Mouse (Mus musculus) CH12.LX (cell line): Measurements from ENCODE around the gene Rpp25l. TPM values are rescaled to one million over a fixed set of nuclear protein-coding genes. Genes with fewer than 3 reads are reported as not detected.

ENCODE experiments used
- DNase-seq: peaks from one replicate; pipeline ENCODE4 v3.0.0-alpha.2; 2013; ENCODE audit errors: extremely low read depth
- H3K27ac ChIP-seq: 2 replicates; pipeline ENCODE4 v1.5.1; 2012; ENCODE audit warnings: low read depth, mild to moderate bottlenecking, control low read depth, moderate library complexity; ENCODE audit not compliant: insufficient read depth
- H3K27me3 ChIP-seq: replicated peaks from 2 replicates; pipeline ENCODE3; 2012; ENCODE audit warnings: inconsistent platforms
- H3K36me3 ChIP-seq, 2 experiments: replicated peaks in 1 of 2; 2 replicates each; pipeline versions ENCODE3 to v1.6.1; 2012; ENCODE audit warnings: inconsistent platforms in 1 of 2, low read length in 1 of 2, mild to moderate bottlenecking in 1 of 2, mixed read lengths in 1 of 2, moderate library complexity in 1 of 2; ENCODE audit not compliant: control insufficient read depth in 1 of 2, insufficient read depth in 1 of 2
- H3K4me1 ChIP-seq, 2 experiments: 2 replicates each; pipeline ENCODE4 v1.6.1; 2012; ENCODE audit warnings: inconsistent platforms in 1 of 2, moderate library complexity in 1 of 2; ENCODE audit not compliant: insufficient read depth in 2 of 2, control insufficient read depth in 1 of 2
- H3K4me2 ChIP-seq: 2 replicates; pipeline ENCODE4 v1.6.1; 2012; ENCODE audit warnings: low read depth, mild to moderate bottlenecking, control low read depth; ENCODE audit not compliant: poor library complexity, insufficient read depth, severe bottlenecking
- H3K4me3 ChIP-seq, 3 experiments: fragments of 150-350 bp in 1 of 3; sonication (generic) in 1 of 3; replicated peaks in 1 of 3; 2 replicates each; pipeline versions ENCODE3 to v1.5.1; 2011 to 2012; ENCODE audit warnings: low read depth in 2 of 3, low read length in 2 of 3, mild to moderate bottlenecking in 2 of 3, moderate library complexity in 2 of 3, control low read depth in 1 of 3, improper control_type of control experiment in 1 of 3, inconsistent platforms in 1 of 3, mixed read lengths in 1 of 3; ENCODE audit not compliant: poor library complexity in 1 of 3
- H3K79me2 ChIP-seq: replicated peaks from 2 replicates; pipeline ENCODE4 v1.6.1; 2012; ENCODE audit warnings: mild to moderate bottlenecking, moderate library complexity; ENCODE audit not compliant: control insufficient read depth, poor library complexity, insufficient read depth, severe bottlenecking; ENCODE audit errors: extremely low read depth
- H3K9ac ChIP-seq: 2 replicates; pipeline ENCODE4 v1.6.1; 2012; ENCODE audit warnings: low read depth, mild to moderate bottlenecking, control low read depth, moderate library complexity; ENCODE audit not compliant: insufficient read depth
- H3K9me3 ChIP-seq: replicated peaks from 2 replicates; pipeline ENCODE3; 2012; ENCODE audit warnings: low read length, inconsistent platforms, mixed read lengths
- BHLHE40 ChIP-seq: IDR thresholded peaks from 2 replicates; pipeline ENCODE4 v1.6.1; 2011; ENCODE audit warnings: mild to moderate bottlenecking, low read depth, low read length, improper control_type of control experiment
- CHD1 ChIP-seq: IDR thresholded peaks from 2 replicates; pipeline ENCODE4 v1.6.1; 2012; ENCODE audit warnings: low read depth, low read length, improper control_type of control experiment, inconsistent platforms
- CTCF ChIP-seq, 2 experiments: IDR thresholded peaks in 1 of 2; conservative IDR thresholded peaks in 1 of 2; 2 replicates each; pipeline ENCODE4 v1.5.1; 2011 to 2012; ENCODE audit warnings: low read depth in 2 of 2, low read length in 2 of 2, improper control_type of control experiment in 1 of 2, inconsistent platforms in 1 of 2, mild to moderate bottlenecking in 1 of 2, moderate library complexity in 1 of 2
- EP300 ChIP-seq: IDR thresholded peaks from 2 replicates; pipeline ENCODE4 v1.6.1; 2011; ENCODE audit warnings: low read length, improper control_type of control experiment
- ETS1 ChIP-seq: conservative IDR thresholded peaks from 2 replicates; pipeline ENCODE4 v1.6.1; 2012; ENCODE audit warnings: low read depth, mild to moderate bottlenecking, inconsistent platforms, low read length, improper control_type of control experiment, moderate library complexity
- IRF4 ChIP-seq: IDR thresholded peaks from 2 replicates; pipeline ENCODE4 v1.6.1; 2014; ENCODE audit warnings: low read depth, mild to moderate bottlenecking, inconsistent platforms, low read length, improper control_type of control experiment
- JUN ChIP-seq: IDR thresholded peaks from 2 replicates; pipeline ENCODE4 v1.6.1; 2011; ENCODE audit warnings: low read depth, mild to moderate bottlenecking, low read length, improper control_type of control experiment, moderate library complexity; ENCODE audit not compliant: insufficient read depth
- KAT2A ChIP-seq: IDR thresholded peaks from 2 replicates; pipeline ENCODE4 v1.6.1; 2012; ENCODE audit warnings: low read length, improper control_type of control experiment, inconsistent platforms; ENCODE audit not compliant: insufficient replicate concordance
- MAFK ChIP-seq: IDR thresholded peaks from 2 replicates; pipeline ENCODE4 v1.6.1; 2011; ENCODE audit warnings: low read length, improper control_type of control experiment; ENCODE audit not compliant: insufficient replicate concordance
- MAX ChIP-seq: IDR thresholded peaks from 2 replicates; pipeline ENCODE4 v1.6.1; 2011; ENCODE audit warnings: low read length, improper control_type of control experiment
- MAZ ChIP-seq: IDR thresholded peaks from 2 replicates; pipeline ENCODE4 v1.6.1; 2012; ENCODE audit warnings: low read depth, mild to moderate bottlenecking, inconsistent platforms, low read length, improper control_type of control experiment, moderate library complexity
- MXI1 ChIP-seq: IDR thresholded peaks from 2 replicates; pipeline ENCODE4 v1.6.1; 2011; ENCODE audit warnings: mild to moderate bottlenecking, low read depth, low read length, improper control_type of control experiment
- MYC ChIP-seq: IDR thresholded peaks from 2 replicates; pipeline ENCODE4 v1.6.1; 2011; ENCODE audit warnings: low read depth, mild to moderate bottlenecking, improper control_type of control experiment, low read length
- NRF1 ChIP-seq: IDR thresholded peaks from 2 replicates; pipeline ENCODE4 v1.6.1; 2014; ENCODE audit warnings: low read depth, mild to moderate bottlenecking, inconsistent platforms, low read length, improper control_type of control experiment, moderate library complexity
- PAX5 ChIP-seq: IDR thresholded peaks from 2 replicates; pipeline ENCODE4 v1.6.1; 2012; ENCODE audit warnings: low read length, inconsistent platforms, mixed read lengths
- POLR2A ChIP-seq: IDR thresholded peaks from 2 replicates; pipeline ENCODE4 v1.6.1; 2011; ENCODE audit warnings: low read depth, mild to moderate bottlenecking, improper control_type of control experiment, low read length
- RCOR1 ChIP-seq: conservative IDR thresholded peaks from 2 replicates; pipeline ENCODE4 v1.6.1; 2012; ENCODE audit warnings: low read depth, mild to moderate bottlenecking, inconsistent platforms, low read length, improper control_type of control experiment
- SIN3A ChIP-seq: IDR thresholded peaks from 2 replicates; pipeline ENCODE4 v1.6.1; 2012; ENCODE audit warnings: low read length, improper control_type of control experiment, inconsistent platforms
- SMC3 ChIP-seq: IDR thresholded peaks from 2 replicates; pipeline ENCODE4 v1.6.1; 2011; ENCODE audit warnings: low read depth, low read length, improper control_type of control experiment
- TBP ChIP-seq: conservative IDR thresholded peaks from 2 replicates; pipeline ENCODE4 v1.6.1; 2011; ENCODE audit warnings: low read depth, low read length, improper control_type of control experiment
- UBTF ChIP-seq: IDR thresholded peaks from 2 replicates; pipeline ENCODE4 v1.6.1; 2012; ENCODE audit warnings: low read depth, mild to moderate bottlenecking, inconsistent platforms, low read length, improper control_type of control experiment, moderate library complexity
- USF1 ChIP-seq: IDR thresholded peaks from 2 replicates; pipeline ENCODE4 v1.6.1; 2014; ENCODE audit warnings: low read depth, mild to moderate bottlenecking, inconsistent platforms, low read length, improper control_type of control experiment
- ZMIZ1 ChIP-seq: IDR thresholded peaks from 2 replicates; pipeline ENCODE4 v1.6.1; 2012; ENCODE audit warnings: low read depth, mild to moderate bottlenecking, inconsistent platforms, low read length, improper control_type of control experiment
- ZNF384 ChIP-seq: IDR thresholded peaks from 2 replicates; pipeline ENCODE4 v1.6.1; 2012; ENCODE audit warnings: low read depth, low read length, improper control_type of control experiment, inconsistent platforms
- dilution Hi-C: fragments of 300-500 bp; cut with MboI; formaldehyde crosslinking; loops from 2 replicates; pipeline ENCODE4 v1.14.3; 2020; ENCODE audit warnings: low sequenced_read_pairs; ENCODE audit not compliant: extremely low pct_unique_long_range_greater_than_20kb, extremely low pct_ligation_motif_present
- in situ Hi-C: fragments of 300-500 bp; cut with MboI; formaldehyde crosslinking; loops from 3 replicates; pipeline ENCODE4 v1.14.3; 2019; ENCODE audit warnings: low sequenced_read_pairs, low pct_ligation_motif_present, low pct_unique_long_range_greater_than_20kb, mixed read lengths
- polyA plus RNA-seq: library from polyadenylated mRNA; unstranded; fragments of >175 nt; gene quantifications from 2 replicates; pipeline ENCODE4 v1.2.1, GENCODE M21; 2012; ENCODE audit warnings: low read depth; ENCODE audit not compliant: insufficient read length
- total RNA-seq, 2 experiments: library from RNA; depleted of rRNA; stranded (reverse); fragments of 300-350 nt in 1 of 2; fragments of >200 nt in 1 of 2; gene quantifications; 2 replicates each; pipeline ENCODE4 v1.2.3; 2012 to 2014

The Rpp25l gene
- total and polyA plus RNA-seq, 3 experiments = 48.1 to 72.8 (median 65.3) TPM

DNA sequence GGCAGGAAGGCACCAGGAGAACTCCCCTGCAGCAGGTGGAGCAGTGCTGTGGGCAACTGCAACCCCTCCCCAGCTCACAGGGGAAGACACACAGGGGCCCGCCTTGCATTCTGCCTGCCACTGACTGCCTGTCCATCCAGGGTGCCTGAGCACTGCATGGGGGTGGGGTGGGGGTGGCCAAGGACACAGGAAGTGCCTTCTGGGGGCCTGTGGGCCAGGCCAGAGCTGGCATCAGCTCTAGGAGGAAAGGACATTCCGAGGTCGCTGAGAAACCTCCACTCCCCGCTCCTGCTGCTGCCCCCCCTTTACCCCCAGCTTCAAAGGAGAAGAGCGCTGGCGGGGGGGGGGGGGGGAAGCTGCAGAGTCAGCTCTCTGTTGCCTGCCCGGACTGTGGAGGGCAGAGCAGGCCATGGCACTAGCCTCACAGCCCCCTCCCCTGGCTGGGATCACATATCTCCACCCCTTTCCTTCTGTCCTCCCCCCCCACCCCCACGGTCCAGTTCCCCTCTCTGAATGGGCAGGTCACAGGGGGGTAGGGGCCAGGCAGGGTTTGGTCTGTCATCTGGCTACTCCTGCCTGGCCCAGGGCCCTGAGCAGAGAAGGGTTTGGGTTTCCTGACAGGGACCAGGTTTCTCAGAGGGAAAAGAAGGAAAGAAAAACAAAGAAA lies 48.2 kb downstream of the Rpp25l start:
- no peaks in the 10 kb centered on the region for H3K79me2 ChIP-seq
- in situ Hi-C loops = no loop called here
- H3K36me3 ChIP-seq = no peaks in the 10 kb centered on the region
- no peak overlapping the region for H3K4me3 ChIP-seq
- no peak overlapping the region for H3K9ac ChIP-seq
- dilution Hi-C loops = no loop called here
- H3K9me3 ChIP-seq = no peaks in the 10 kb centered on the region
- TF ChIP-seq CHD1 = no peak
- TF ChIP-seq PAX5 = no peak
- TF ChIP-seq NRF1 = no peak
- TF ChIP-seq IRF4 = no peak
- TF ChIP-seq ZMIZ1 = no peak
- TF ChIP-seq ETS1 = no peak
- TF ChIP-seq USF1 = no peak
- no peak for TF ChIP-seq SIN3A
- no peak overlapping the region for H3K27ac ChIP-seq
- no peak overlapping the region for H3K4me2 ChIP-seq
- DNase-seq = no peak
- peaks cover 7% of the 10 kb centered on the region in 2 experiments for H3K4me1 ChIP-seq
- peaks cover 96% of the 10 kb centered on the region for H3K27me3 ChIP-seq

DNA sequence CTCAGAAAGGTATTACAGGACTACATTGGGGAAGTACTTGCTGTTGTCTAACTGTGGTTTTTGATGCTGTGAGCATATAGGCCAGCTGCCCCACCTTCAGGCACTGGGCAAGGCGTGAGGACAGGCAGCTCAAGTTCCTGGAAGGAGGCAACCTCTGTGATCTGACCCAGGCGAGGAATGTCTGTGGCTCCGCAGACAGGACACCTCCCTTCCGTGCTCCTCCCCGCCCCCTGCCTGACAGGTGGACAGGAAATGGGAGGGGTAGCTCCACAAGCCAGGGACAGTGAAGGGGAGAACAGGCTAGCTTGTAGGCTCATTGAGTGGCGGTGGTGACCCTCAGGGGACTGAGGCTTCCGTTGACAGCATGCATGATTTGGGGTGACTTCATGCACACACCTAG lies 48.8 kb downstream of the Rpp25l start:
- no peaks in the 10 kb centered on the region for H3K36me3 ChIP-seq
- H3K79me2 ChIP-seq = no peaks in the 10 kb centered on the region
- H3K4me3 ChIP-seq = no peak overlapping the region
- peaks cover 7% of the 10 kb centered on the region in 2 experiments for H3K4me1 ChIP-seq
- no peak overlapping the region for H3K9ac ChIP-seq
- TF ChIP-seq RCOR1 (no peak), EP300 (no peak), TBP (no peak), CHD1 (no peak), BHLHE40 (no peak), CTCF (conservative IDR thresholded peaks at IDR 0.05 in 1 of 2, IDR thresholded peaks at IDR 0.05 in 1 of 2; ENCODE audit: low read depth in 2 of 2, low read length in 2 of 2) (no peak), POLR2A (no peak), MXI1 (no peak), JUN (no peak), USF1 (no peak), MAFK (no peak), ZNF384 (no peak), MYC (no peak), ZMIZ1 (no peak), NRF1 (no peak), SMC3 (no peak), MAX (no peak), MAZ (no peak), KAT2A (no peak), UBTF (no peak)
- H3K27me3 ChIP-seq = peaks cover 96% of the 10 kb centered on the region
- in situ Hi-C loops = no loop called here
- dilution Hi-C loops = no loop called here
- DNase-seq = no peak
- H3K4me2 ChIP-seq = no peak overlapping the region
- no peak overlapping the region for H3K27ac ChIP-seq
- no peaks in the 10 kb centered on the region for H3K9me3 ChIP-seq
